Mouse (Mus musculus) frontal cortex, adult 2 months (tissue): ENCODE measurements around the gene Nsdhl. TPM values are rescaled to one million over a fixed set of nuclear protein-coding genes. Genes with fewer than 3 reads are reported as not detected.
A peak's percentile ranks its signal among the peaks of the same experiment; 100 is the strongest.

Experiments
- DNase-seq, 2 experiments: peaks; one replicate each; pipeline ENCODE4 v3.0.0; 2022; ENCODE audit warnings: low spot score in 1 of 2; ENCODE audit errors: extremely low spot score in 1 of 2
- polyA plus RNA-seq: library from polyadenylated mRNA; depleted of rRNA; stranded (reverse); fragments of >200 nt; gene quantifications from 2 replicates; pipeline ENCODE4 v1.2.3, GENCODE M21; 2012; rRNA removed

The Nsdhl gene
- 28.8 TPM in 2 replicates for polyA plus RNA-seq

DNA sequence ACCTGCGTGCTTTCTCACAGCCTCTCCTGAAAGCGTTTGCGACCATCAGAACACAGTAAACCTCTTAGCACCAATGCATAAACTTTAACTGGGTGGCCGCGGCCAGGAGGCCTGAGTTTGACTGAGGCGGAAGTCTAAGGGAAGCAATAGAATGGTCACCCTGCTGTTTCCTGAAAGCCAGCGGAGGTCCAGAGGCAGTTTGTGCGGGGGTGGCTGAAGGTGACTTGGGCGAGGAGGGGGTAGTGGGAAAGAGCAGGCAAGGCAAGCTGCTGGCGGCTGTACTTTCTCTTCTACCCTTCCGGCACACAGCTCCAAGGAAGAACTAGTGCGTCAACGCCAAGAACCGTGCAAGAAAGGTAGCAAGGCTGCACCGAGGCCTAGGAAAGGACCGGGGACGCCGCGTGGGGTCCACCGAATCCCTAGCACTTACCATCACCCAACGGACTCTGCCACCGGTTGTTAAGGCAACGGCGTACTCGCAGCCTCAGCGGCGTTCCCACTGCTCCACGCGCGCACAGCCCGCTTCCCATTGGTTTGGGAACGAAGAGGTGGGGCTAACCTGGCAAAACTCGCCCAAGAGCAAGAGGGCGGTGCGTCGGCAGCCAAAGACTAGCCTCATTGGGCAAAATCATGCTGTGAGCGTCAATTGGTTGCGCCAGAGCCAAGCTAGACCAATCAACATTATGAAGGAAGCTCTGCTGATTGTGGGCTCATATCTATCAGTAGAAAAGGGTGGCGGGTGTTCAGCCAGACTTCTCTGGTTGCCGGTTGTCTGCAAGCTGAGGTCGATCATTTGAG lies at the start of gene Nsdhl, which contains the start of gene Cetn2:
Nsdhl (plus strand) TSS at position 674 of the 798 bp plus-strand sequence.
Cetn2 (minus strand) TSS at position 528 of the 798 bp plus-strand sequence.
- peak; percentile 78 to 89 for DNase-seq

DNA sequence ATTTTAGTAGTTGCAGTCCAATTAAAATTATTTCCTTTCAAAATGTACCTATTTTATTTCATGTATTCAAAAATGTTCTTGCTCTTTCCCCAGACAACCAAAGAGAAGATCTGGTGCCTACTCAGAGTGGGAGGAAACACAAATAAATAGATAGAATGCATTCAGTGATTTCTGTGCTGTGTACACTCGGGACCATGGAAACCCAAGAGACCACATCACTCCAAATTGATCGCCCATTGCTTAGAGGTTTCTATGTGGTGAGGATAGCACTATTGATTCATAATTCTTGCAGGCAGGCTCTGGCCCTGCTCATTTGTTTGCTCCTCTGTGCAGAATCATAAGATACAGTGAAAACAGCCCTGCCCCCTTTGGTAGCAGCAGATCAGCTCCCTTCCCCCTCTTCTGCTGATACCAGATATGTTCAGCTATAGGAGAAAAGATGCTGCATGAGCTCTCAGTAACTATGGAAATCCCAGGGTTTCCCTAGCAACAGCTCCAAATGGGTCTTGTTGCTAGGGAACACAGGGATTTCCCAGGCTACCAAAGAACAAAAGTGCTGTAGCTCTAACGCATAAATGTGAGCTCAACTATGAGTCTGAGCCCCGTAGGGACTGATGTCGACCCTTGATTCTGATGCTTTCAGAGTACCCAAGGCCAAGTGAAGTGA lies 22.8 kb upstream of the Nsdhl start:
- DNase-seq: peak; percentile 46 to 67

DNA sequence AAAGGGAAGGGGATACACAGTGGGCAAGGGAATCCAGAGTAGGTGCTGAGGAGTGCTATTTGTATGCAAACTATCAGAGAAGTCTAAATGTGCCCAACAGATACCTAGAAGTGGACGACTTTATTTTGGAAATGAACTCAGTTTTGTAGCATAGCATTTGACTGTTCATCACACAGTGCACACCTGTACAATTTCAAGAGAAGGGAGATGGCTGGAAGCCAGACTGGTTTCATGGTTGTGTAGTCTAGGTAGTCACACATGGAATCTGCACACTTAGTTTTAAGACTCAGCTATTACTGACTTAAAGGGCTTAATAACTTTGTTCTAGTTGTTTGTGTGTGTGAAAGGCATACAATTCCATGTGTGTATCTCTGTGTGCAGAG lies 22.3 kb upstream of the Nsdhl start:
- no peak for DNase-seq

DNA sequence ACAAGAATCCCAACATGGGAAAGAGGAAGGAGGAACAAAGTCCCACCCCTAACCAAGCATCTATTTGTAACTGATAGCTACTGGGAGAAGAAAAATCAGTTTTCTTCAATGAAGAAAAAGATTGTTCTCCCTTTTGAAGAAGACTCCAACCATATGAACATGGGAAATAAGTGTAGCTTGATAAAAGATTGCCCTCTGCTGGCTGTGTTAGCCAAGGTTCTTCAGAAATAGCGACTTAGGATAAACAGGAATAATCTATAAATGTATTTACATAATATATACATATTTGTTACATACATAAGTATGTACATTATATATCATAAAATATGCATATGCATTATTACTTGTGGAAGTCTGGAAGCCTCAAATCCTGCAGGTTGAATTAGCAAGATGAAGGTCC lies 15.8 kb upstream of the Nsdhl start:
- peak in 1 of 2 experiments; percentile 39 for DNase-seq

DNA sequence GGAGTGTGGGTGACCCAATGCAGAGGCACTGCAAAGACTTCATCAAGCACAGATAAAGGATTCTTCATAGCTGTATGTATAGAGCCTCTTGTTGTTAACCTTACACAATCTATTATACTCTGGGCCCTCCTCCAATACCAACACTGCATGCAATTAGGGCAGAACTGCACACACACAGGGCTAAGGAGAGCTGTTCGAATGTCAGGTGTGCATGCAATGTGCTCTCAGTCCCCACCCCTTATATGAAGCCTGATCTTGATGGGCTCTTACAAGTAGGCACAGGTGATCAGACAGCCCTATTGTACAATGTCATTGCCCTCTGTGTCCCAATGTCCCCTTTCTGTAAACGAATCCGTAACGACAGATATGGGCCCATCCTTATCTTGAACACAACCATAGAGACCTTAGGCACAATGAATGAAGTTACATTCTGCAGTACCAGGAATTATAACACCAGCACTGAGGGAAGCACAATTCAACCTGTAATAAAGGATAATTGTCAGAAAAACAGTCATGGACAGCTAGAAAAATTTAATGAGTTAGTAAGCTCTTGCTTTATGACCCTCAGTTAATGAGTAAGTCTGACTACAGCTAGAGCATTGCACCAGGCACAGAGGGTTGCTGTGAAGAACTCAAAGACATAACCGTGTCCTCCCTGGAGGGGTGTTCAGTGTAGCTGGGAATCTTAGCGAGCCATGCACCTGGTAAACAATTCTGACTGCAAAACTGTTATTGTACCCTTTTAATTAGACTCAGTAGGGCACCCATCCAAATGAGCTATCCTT lies 10.5 kb upstream of the Nsdhl start:
- DNase-seq: no peak

DNA sequence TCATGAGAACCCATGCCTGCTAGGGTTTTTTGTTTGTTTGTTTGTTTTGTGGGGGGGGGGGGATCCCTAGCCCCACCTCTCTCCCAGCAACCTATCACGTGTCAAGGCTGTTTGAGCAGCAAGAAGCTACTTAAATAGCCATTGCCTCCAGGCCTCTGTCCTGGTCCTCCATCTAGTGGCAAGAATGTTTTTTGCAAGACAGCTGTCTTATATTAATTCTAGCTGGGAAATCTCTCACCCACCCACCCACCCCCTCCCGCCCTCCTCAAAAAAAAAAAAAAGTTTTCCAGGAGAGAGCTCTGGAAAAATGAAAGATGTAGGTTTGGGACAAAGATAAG lies 10.0 kb upstream of the Nsdhl start:
- peak in 1 of 2 experiments; percentile 58 for DNase-seq

DNA sequence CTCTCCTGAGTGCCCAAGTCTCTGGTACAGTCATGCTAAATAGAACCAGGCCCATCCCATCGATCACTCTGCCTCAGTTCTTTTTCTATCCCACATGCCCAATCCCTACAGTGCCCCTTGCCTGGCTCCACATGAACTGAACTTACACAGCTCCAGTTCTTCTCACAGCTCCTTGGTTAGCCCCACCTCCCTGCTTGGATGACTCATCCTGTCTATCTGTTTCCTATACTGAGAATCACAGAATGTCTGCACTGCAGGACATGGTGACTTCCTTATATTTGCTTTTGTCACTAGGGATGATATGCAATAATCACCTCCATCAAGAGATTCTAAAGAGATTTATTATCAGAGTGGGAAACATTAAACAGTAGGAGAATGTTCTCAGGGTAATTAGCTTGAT lies 6.7 kb upstream of the Nsdhl start:
- DNase-seq: no peak

DNA sequence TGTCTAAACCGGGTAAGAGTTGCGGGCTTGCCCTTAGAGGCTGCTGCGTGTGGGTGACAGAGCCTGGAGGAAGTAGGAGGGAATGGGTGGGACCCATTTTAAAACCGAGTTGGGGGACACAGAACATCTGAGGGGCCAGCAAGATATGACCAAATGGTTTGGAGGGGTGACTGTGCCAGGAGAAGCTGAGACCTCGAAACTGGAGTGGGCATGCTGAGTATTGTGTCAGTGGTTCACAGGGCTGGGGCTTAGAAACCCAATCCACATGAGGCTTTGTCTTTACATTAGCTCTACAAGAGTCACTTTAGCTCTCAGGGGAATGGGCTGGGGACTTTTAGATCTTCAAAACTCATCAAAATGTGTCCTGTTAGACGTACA lies 314 bp downstream of the Nsdhl start:
- no peak for DNase-seq

DNA sequence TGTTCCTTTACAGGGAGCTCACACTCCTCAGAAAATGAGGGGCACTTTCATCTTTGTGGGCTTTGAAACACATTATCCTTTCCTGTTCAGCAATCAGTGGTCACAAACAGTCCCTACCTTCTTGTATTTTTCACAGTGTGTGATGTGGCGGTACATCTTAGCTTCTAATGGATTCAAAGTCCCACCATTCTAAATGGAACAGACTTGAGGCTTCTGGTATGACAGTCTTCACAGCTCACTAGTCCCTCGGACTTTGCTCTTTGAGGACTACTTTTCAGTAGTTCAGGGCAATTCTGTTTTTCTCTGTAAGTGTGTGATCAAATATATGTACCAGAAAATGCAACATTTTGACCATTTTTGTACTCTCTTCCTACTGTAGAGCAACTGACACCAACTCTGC lies 3.0 kb downstream of the Nsdhl start:
- DNase-seq: no peak

DNA sequence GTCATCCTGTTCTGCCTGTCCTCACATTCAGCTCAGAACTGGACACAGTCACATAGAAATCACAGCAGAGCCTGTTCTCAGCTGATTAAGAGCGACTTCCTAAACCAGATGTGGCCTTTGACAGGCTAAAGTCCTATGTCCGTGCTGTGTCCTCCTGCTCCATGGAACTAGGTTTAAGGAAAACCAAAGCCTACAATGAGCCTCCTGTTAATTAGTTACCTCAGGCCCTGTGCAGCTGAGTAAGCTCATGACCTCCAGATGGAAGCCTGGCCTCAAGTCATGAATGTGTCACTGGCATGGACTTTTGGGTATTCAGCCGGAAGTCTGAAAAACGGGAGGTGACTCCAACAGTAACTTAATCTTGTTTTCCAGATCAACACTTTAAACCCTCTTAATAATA lies 35.1 kb downstream of the Nsdhl start:
- DNase-seq: no peak

DNA sequence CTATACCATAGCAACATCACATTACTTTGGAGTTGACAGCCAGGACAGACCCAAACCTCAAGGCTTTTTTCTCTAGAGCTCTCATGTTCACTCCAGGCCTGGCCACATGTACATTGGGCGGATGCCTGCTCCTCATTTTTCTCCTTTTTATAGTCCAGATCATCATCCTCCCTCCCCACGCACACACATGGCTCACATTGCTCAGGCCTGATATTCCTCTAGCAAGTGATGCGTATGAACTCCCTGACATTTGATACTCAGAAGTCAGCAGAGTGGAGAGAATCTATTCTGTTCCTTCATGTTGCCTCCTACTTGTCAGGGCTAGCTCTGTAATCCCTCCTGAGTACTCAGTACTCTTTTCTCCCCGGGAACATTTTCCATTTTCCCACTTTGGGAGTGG lies 38.1 kb downstream of the Nsdhl start:
- DNase-seq: no peak

DNA sequence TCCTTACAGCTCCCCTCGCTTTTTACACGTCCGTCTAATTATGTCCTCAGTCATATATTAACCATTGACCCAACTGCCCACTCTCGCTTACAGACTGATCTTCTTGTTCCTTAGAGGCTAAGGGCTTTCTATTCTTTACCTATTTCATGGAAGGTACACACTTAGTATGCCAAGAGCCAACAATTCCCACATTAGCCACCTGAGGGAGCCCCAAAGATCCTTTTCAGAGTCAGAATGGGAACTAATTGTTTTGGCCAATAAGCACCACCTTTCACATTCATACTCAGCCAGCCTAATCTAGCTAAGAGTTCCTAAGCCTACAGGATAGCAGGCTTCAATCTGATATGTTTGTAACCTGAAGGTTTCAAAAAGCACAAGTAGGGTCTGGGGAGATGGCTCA lies 42.1 kb downstream of the Nsdhl start:
- peak in 1 of 2 experiments; percentile 37 for DNase-seq

DNA sequence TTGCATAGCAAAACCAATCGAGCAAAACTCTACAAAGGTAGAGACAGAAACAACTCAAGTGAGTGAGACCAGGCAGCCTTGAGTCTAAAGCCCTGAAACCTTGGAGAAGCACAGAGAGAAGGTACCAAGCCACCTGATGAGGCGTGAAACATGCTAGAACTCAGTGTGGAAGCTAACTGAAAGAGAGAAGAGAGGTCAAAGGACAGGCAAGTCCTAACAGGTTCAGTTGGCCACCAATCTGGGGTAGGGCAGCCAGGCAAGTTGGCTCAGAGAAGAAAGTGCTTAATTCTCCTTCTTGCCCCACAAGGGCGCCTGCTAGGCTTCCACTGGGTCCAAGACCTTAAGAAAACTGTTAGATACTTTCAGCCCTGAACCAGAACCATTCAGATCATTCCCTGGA lies 43.2 kb downstream of the Nsdhl start:
- DNase-seq: no peak

DNA sequence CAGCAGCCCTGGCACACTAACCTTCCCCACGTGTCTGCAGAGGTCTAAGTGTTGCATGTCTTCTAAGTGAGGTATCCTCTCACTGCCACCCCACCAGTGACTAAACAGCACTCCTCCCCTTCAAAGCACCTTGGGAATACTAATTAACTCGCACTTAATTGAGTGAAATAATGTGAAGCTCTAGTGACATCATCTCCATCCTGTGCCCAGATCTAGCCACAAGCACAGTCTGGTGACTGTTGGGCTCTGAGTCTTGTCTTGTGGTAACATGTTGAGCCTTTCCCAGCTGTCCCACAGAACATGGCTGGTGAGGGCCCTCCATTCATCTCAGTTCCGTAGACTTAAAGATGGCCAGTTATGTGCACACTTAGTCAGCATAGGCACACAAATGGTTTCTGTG lies 44.4 kb downstream of the Nsdhl start:
- DNase-seq: no peak

DNA sequence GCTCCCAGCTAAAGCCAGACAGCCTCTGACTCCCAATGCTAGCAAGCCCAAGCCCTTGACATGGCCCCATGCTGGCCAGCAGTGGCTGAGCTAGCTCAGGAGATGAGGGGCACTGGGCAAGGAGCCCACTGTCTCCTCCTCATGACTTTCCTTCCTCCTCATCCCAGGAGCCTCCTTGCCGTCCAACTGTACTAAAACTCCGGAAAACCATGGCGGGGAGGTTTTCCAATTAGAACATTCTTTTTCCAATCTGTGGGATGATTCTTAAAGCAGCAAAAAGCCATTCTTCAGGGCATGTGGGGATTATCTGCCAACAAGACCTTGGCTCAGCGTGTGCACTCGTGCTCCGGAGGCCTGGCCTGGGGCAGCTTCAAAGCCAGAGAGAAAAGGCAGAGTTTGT lies 64.5 kb downstream of the Nsdhl start:
- no peak for DNase-seq

DNA sequence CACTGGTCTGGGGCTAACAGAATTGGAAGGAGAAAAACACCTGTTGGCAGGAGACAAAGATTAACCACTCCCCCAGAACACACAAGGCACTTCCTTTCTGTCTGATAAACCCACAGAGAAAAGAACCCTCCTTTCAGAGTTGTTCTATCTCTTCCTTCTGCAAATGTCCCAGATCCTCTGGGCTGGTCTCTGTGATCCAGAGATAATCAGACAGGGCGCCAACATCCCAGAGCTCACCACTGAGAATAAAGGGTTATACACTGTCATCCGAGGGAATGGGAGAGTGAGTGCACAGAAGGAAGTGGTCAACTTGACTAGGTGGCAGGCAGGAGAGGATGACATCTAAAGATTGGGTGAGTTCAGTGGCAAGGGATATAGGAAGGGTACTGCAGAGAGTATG lies 67.2 kb downstream of the Nsdhl start:
- DNase-seq: no peak

DNA sequence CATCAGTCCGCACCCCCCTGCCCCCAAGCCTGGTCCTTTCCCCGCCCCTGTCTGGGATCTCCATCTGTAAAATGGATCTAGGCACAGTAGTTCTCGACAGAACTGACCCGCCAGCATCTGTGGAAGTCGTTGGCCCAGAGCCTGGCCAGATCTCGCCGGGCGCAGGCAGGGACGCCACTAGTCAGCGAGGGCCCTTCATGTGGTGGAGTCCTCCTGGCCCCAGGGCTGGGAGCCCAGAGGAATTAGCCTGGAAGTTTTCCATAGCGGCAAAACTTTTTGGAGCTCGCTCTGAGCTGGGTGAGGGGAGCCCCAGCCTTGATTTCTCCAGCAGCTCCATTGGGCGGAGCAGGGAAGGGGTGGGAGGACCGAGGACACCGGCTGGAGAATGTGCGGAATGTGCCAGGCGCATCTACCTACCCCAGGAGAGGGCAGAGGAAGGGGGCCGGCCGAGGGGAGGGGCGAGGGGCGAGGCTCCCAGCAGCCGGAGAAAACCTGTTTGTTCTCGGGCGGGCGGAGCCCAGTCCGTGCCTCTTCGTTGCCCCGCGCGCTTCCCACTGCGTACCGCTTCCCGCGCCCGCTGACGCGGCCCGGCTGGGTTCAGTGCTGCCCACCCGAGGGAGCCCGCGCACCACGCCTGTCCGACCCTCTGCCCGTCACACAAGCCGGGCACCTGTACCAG lies 68.6 kb downstream of the Nsdhl start, which contains the start of gene Zfp185:
Zfp185 (plus strand) TSS at position 499 of the 679 bp plus-strand sequence.
- DNase-seq: no peak

DNA sequence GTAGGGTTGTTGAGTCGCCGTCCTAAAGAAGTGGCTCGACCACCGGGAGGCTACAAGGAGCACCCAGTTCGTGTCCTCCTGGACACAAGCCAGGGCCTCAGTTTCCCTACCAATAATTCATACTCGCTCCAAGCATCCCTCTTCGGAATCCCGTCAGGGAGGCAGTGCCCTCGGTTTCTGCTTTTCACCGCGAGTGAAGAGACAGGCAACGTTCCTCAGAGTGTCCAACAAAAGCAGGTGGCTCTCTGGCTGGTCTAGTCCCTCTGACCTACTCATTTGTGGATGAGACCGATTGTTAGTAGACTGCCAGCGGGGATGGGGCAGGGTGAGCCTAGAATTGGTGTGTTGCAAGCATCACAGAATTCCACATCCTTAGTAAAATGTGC lies 69.2 kb downstream of the Nsdhl start:
- DNase-seq: no peak

DNA sequence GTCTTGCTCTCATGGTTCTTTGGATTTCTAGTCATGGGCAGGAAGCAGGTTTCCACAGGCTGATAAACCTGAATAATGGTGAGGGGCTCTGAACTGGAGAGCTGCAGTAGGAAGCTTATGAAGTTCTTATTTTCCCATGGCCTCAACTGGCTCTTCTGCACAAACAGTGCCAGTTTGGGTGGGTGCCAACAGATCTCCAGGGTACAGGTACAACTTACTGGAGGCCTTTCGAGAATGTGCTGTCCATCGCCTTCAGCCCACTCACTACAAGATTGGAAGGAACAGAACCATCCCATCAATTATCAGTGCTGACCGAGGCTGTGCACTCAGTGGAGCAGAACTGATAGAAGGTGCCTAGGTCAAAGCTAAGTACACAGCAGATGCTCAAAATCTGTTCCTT lies 70.1 kb downstream of the Nsdhl start:
- no peak for DNase-seq

DNA sequence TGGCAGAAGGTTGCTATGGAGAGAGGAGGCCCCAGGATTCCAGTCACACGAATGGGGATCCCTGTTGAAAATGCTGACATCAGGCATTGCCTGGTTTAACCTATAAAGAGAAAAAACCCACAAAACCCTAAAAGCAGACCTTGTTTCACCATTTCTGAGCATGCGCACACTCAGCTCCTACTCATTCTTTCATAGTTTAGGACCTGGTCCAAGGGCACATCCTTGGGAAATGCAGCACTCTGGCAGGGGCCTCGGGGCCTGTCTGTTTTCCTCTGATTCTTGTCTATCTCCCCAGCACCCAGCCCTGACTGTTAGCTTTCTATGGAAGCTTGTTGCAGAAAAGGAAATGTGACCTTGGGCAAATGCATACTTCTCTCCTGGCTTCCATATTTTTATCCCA lies 72.2 kb downstream of the Nsdhl start:
- no peak for DNase-seq
